Mouse (Mus musculus) cerebellum, adult 2 months (tissue): ENCODE data around the gene Ppp4r1.

Experiments
- CTCF ChIP-seq: fragments of 200-500 bp; IDR thresholded peaks from 2 replicates; pipeline ENCODE4 v1.5.1; 2011; ENCODE audit warnings: low read depth, mild to moderate bottlenecking, control low read depth, low read length, moderate library complexity, borderline replicate concordance; ENCODE audit not compliant: insufficient read depth
- POLR2A ChIP-seq: fragments of 200-500 bp; IDR thresholded peaks from 2 replicates; pipeline ENCODE4 v1.6.1; 2011; ENCODE audit warnings: low read length, control low read depth, borderline replicate concordance; ENCODE audit not compliant: insufficient read depth

- TF ChIP-seq CTCF (no peak), POLR2A (no peak)
These were observed 44.9 kb downstream of the Ppp4r1 start for GRCm38 (mm10) chr17:65827119-65827840.
